Mouse (Mus musculus) stomach, embryonic 16.5 days (tissue): ENCODE results near the gene Dnajc12. TPM values are rescaled to one million over a fixed set of nuclear protein-coding genes. Genes with fewer than 3 reads are reported as not detected.
A peak's percentile ranks its signal among the peaks of the same experiment; 100 is the strongest.
"Not testable (repeated sequence)": the region's sequence is repeated elsewhere in the genome, so short reads cannot be mapped to it uniquely, and the experiment has no call there.

Experiments
- ATAC-seq: fragments of 200-750 bp; cut with Nextera tagmentation; 2 replicates; pipeline ENCODE4 v1.8.0; 2017; ENCODE audit warnings: moderate number of reproducible peaks, moderate TSS enrichment; ENCODE audit not compliant: insufficient read depth, low FRiP score
- H3K27ac ChIP-seq: fragments of 300-500 bp; sonication (generic); 2 replicates; pipeline ENCODE4 v1.5.1; 2014; ENCODE audit warnings: low read length
- H3K27me3 ChIP-seq: fragments of 300-500 bp; sonication (generic); 2 replicates; pipeline ENCODE4 v1.6.1; 2014; ENCODE audit warnings: low read length, control low read depth, mixed read lengths; ENCODE audit not compliant: control insufficient read depth, insufficient read depth
- H3K36me3 ChIP-seq: fragments of 300-500 bp; sonication (generic); 2 replicates; pipeline ENCODE4 v1.6.1; 2014; ENCODE audit warnings: low read length; ENCODE audit not compliant: control insufficient read depth, insufficient read depth
- H3K4me1 ChIP-seq: fragments of 300-500 bp; sonication (generic); 2 replicates; pipeline ENCODE4 v1.6.1; 2014; ENCODE audit warnings: low read length, control low read depth, mixed read lengths; ENCODE audit not compliant: control insufficient read depth, insufficient read depth
- H3K4me2 ChIP-seq: fragments of 300-500 bp; sonication (generic); 2 replicates; pipeline ENCODE4 v1.6.1; 2014; ENCODE audit warnings: low read depth, low read length, mixed read lengths
- H3K4me3 ChIP-seq: fragments of 300-500 bp; sonication (generic); replicated peaks from 2 replicates; pipeline ENCODE4 v1.5.1; 2014; ENCODE audit warnings: mild to moderate bottlenecking, low read length
- H3K9ac ChIP-seq: fragments of 300-500 bp; sonication (generic); 2 replicates; pipeline ENCODE4 v1.6.1; 2014; ENCODE audit warnings: low read length
- H3K9me3 ChIP-seq: fragments of 300-500 bp; sonication (generic); replicated peaks from 2 replicates; pipeline ENCODE4 v1.6.1; 2016; ENCODE audit warnings: low read length, control low read depth; ENCODE audit not compliant: control insufficient read depth
- WGBS: fragments of 180-500 bp; shearing (Covaris S2); extraction: QIAGEN DNeasy Blood & Tissue Kit; methylation state at CpG from one replicate; pipeline ENCODE4 v1.1.7; 2014; 5-methylcytosine and 5-hydroxymethylcytosine counted together
- polyA plus RNA-seq: library from polyadenylated mRNA; unstranded; fragments of >200 nt; fragmentation: Nextera tagmentation; extraction: Ambion mirVana; gene quantifications from 2 replicates; pipeline ENCODE4 v1.2.1, GENCODE M21; 2015

Gene Dnajc12
- polyA plus RNA-seq, 1 experiment from 2014 or later, result 9.7 TPM

DNA sequence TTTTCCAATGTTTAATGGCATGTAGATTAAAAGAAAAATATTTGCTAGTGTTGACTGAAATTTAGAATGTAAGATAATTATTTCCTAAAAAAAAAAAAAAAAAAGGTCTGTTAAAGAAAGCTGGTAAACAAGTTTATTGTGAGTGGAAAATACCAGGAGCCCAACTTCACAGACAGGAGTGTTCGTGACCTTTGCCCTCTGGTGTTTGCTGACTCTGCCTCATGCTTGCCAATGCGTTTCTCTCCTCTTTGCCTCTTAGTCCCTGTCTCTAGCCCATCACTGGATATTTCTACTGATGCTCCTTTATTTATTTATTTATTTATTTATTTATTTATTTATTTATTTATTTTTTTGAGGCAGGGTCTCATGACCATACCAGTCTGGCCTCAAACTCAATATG lies 21.4 kb downstream of the Dnajc12 start:
- H3K4me2 ChIP-seq, result no peak overlapping the region
- no peak overlapping the region for H3K9ac ChIP-seq
- H3K27ac ChIP-seq, result no peak overlapping the region
- H3K27me3 ChIP-seq, result no peaks in the 10 kb centered on the region
- no peak for ATAC-seq
- H3K36me3 ChIP-seq, result no peaks in the 10 kb centered on the region
- H3K4me1 ChIP-seq, result no peaks in the 10 kb centered on the region
- H3K4me3 ChIP-seq, result no peak overlapping the region
- 73% methylated on average over 2 of the region's 2 CpGs for WGBS
- H3K9me3 ChIP-seq, result no peaks in the 10 kb centered on the region

GRCm38 (mm10) chr10:63410162-63410956 lies 28.1 kb downstream of the Dnajc12 start:
- ATAC-seq, result no peak
- 58% methylated on average over 16 of the region's 16 CpGs for WGBS

GRCm38 (mm10) chr10:63411674-63412073 lies 29.4 kb downstream of the Dnajc12 start:
- H3K4me2 ChIP-seq, H3K9me3 ChIP-seq, H3K4me1 ChIP-seq, ATAC-seq, H3K36me3 ChIP-seq, H3K27ac ChIP-seq, H3K9ac ChIP-seq, H3K27me3 ChIP-seq, H3K4me3 ChIP-seq: not testable (repeated sequence)
- 91% methylated on average over 6 of the region's 7 CpGs for WGBS

More at GRCm38 (mm10) chr10:63410162-63410956, 28.1 kb downstream of the Dnajc12 start:
- no peak overlapping the region for H3K4me3 ChIP-seq
- H3K9me3 ChIP-seq, result no peaks in the 10 kb centered on the region
- H3K27me3 ChIP-seq, result no peaks in the 10 kb centered on the region
- no peaks in the 10 kb centered on the region for H3K36me3 ChIP-seq
- no peak overlapping the region for H3K9ac ChIP-seq
- H3K27ac ChIP-seq, result no peak overlapping the region
- no peak overlapping the region for H3K4me2 ChIP-seq
- H3K4me1 ChIP-seq, result no peaks in the 10 kb centered on the region; the same call in 1 of the 2 replicates

GRCm38 (mm10) chr10:63412756-63413155 lies 30.5 kb downstream of the Dnajc12 start:
- Histone ChIP-seq H3K4me2 (no peak overlapping the region), H3K27me3 (no peaks in the 10 kb centered on the region), H3K4me3 (no peak overlapping the region), H3K9ac (no peak overlapping the region), H3K27ac (no peak overlapping the region), H3K9me3 (no peaks in the 10 kb centered on the region), H3K4me1 (no peaks in the 10 kb centered on the region; the same call in 1 of the 2 replicates), H3K36me3 (no peaks in the 10 kb centered on the region)
- ATAC-seq, result no peak
- 88% methylated on average over 17 of the region's 17 CpGs for WGBS

DNA sequence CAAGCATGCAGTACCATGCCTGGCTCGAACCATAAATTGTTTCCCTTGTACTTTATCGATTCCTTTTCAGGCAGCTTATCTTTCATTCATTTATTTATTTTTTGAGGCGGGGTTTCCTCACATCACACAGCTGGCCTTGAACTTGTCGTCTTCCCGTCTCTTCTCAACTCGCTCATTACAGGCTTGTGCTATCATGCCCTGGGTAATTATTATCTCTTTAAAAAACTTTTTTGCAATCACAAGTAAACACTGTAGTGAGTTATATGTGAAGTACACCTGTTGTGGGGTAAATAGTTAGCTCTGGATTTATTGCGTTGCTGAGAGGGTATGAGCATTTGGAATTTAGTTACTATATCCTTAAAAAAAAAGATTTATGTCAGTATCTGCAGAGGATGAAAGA lies 33.0 kb downstream of the Dnajc12 start:
- no peak overlapping the region for H3K9ac ChIP-seq
- no peak for ATAC-seq
- no peaks in the 10 kb centered on the region for H3K36me3 ChIP-seq
- 54% methylated on average over 7 of the region's 7 CpGs for WGBS
- H3K4me3 ChIP-seq, result no peak overlapping the region
- no peak overlapping the region for H3K27ac ChIP-seq
- no peaks in the 10 kb centered on the region for H3K27me3 ChIP-seq
- H3K4me1 ChIP-seq, result no peaks in the 10 kb centered on the region; the same call in 1 of the 2 replicates
- H3K4me2 ChIP-seq, result no peak overlapping the region
- no peaks in the 10 kb centered on the region for H3K9me3 ChIP-seq

DNA sequence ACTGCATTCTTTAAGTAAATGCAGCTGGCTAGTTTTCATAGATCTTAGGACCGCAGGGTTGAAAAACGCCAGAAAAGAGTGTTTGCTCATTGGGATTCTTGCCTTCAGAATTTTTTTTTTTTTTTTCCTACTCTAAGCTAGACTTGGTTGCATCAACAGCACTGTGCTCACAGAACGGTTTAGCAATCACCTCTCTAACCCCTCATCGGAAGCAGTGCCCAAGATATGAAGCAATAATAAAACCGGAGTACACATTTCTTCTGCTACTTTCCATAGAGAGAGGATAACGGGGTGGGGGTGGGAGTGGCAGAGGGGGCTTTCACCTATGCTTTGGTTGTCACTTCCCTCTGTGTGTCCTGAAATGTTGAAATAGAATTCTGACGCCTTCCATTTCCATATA lies 33.6 kb downstream of the Dnajc12 start:
- Histone ChIP-seq H3K36me3 (no peaks in the 10 kb centered on the region), H3K4me1 (no peaks in the 10 kb centered on the region; the same call in 1 of the 2 replicates), H3K4me2 (peak overlapping the region; percentile 32), H3K4me3 (no peak overlapping the region), H3K27me3 (no peaks in the 10 kb centered on the region), H3K27ac (no peak overlapping the region), H3K9me3 (no peaks in the 10 kb centered on the region), H3K9ac (no peak overlapping the region)
- ATAC-seq, result no peak
- WGBS, result 50% methylated on average over 7 of the region's 7 CpGs

DNA sequence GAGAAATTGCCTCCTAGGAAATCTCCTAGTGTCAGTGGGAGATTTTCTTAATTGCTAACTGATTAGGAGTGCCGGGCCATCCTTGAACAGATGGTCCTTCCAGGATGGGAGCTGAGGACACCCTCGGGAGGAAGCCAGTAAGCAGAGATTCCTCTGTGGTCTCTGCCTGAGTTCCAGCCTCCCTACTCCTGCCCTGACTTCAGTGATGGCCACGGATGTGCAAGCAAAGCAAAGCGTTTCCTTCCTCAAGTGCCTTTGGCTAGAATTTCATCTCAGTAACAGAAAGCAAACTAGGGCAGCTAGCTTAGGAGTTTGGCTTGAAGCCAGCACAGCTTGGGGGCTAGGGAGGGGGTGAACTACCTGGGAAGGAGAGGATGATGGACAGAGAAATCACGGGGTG lies 34.8 kb downstream of the Dnajc12 start:
- no peaks in the 10 kb centered on the region for H3K9me3 ChIP-seq
- no peak overlapping the region for H3K27ac ChIP-seq
- H3K9ac ChIP-seq, result no peak overlapping the region
- H3K4me2 ChIP-seq, result no peak overlapping the region
- 35% methylated on average over 5 of the region's 5 CpGs for WGBS
- no peaks in the 10 kb centered on the region; the same call in 1 of the 2 replicates for H3K4me1 ChIP-seq
- H3K4me3 ChIP-seq, result no peak overlapping the region
- no peaks in the 10 kb centered on the region for H3K36me3 ChIP-seq
- ATAC-seq, result no peak
- no peaks in the 10 kb centered on the region for H3K27me3 ChIP-seq

DNA sequence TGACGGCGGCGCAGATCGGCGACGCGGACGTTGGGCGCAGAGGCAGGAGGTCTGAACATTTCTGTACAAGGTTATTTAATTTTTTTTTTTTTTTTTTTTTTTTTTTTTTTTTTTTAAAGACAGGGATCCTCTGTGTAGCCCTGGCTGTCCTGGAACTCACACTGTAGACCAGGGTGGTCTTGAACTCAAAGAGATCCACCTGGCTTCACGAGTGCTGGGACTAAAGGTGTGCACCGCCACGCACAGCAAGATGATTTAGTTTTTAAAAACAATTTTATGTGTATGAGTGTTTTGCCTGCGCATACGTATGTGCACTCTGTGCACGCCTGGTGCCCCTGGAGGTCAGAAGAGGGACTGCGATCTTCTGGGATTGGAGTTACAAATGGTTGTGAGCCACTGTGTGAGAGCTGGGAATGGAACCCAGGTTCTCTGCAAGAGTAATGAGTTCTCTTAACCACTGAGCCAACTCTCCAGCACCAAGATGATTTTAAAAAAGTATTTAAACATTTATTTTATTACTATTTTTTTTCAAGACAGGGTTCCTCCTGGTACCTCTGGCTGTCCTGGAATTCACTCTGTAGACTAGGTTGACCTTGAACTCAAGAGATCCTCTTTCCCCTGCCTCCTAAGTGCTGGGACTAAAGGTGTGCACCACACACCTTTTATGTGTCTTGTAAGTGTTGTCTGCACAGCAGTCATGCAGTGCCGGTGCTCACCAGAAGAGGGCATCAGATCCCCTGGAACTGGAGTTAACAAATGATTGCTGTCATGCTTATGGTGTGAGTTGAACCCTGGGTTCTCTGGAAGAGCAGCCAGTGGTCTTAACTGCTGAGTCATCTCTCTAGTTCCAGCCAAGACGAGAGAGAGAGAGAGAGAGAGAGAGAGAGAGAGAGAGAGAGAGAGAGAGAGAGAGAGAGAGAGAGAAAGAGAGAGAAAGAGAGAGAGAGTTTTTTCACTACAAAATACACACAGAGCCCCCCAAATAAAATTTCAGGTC lies 39.8 kb downstream of the Dnajc12 start, which contains the start of gene Gm7075:
Gene Gm7075, minus strand, starts transcription at position 51 of the 997 bp plus-strand sequence.
- Histone ChIP-seq H3K27ac (no peak within 1 kb of the TSS), H3K36me3 (no peaks in the 10 kb centered on the region), H3K4me1 (no peaks in the 10 kb centered on the region), H3K4me2 (no peak within 1 kb of the TSS), H3K4me3 (no peak within 1 kb of the TSS), H3K9ac (no peak within 1 kb of the TSS), H3K27me3 (no peaks in the 10 kb centered on the region), H3K9me3 (no peaks in the 10 kb centered on the region)
- ATAC-seq, result no peak
- WGBS, result 86% methylated on average over 18 of the region's 18 CpGs

DNA sequence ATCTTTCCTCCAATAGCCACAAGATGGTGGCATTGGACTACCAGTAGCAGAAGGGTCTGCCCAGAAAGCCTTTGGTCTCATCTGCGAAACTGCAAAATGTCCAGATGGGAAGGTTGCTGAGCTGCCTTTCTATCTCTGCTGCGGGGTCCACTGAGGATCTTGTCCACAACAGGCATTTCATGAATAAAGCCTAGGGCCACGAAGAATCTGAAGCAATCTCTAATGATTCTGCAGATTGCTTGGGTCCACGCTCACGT lies 40.4 kb downstream of the Dnajc12 start:
- Histone ChIP-seq H3K4me3 (no peak overlapping the region), H3K27ac (no peak overlapping the region), H3K9me3 (no peaks in the 10 kb centered on the region), H3K9ac (no peak overlapping the region), H3K36me3 (no peaks in the 10 kb centered on the region), H3K27me3 (no peaks in the 10 kb centered on the region), H3K4me2 (no peak overlapping the region), H3K4me1 (no peaks in the 10 kb centered on the region)
- 81% methylated on average over 5 of the region's 5 CpGs for WGBS
- ATAC-seq, result no peak
